Mouse (Mus musculus) kidney, postnatal 0 days (tissue): Measurements from ENCODE around the gene Aif1l. TPM values are rescaled to one million over a fixed set of nuclear protein-coding genes. Genes with fewer than 3 reads are reported as not detected.
A peak's percentile ranks its signal among the peaks of the same experiment; 100 is the strongest.

Experiments used
- ATAC-seq: fragments of 200-750 bp; cut with Nextera tagmentation; replicated peaks from 2 replicates; pipeline ENCODE4 v1.8.0; 2017; ENCODE audit warnings: low read depth, moderate number of reproducible peaks, moderate TSS enrichment, moderate library complexity; ENCODE audit not compliant: low FRiP score
- DNase-seq: peaks from one replicate; pipeline ENCODE4 v3.0.0-alpha.2; 2016; ENCODE audit warnings: low spot score
- H3K27ac ChIP-seq: fragments of 300-500 bp; sonication (generic); 2 replicates; pipeline ENCODE4 v1.5.1; 2014; ENCODE audit warnings: mild to moderate bottlenecking
- H3K27me3 ChIP-seq: fragments of 300-500 bp; sonication (generic); 2 replicates; pipeline ENCODE4 v1.6.1; 2014; ENCODE audit warnings: low read length, mixed read lengths; ENCODE audit not compliant: insufficient read depth
- H3K36me3 ChIP-seq: fragments of 300-500 bp; sonication (generic); 2 replicates; pipeline ENCODE4 v1.6.1; 2014; ENCODE audit warnings: low read length, mixed read lengths; ENCODE audit not compliant: insufficient read depth
- H3K4me1 ChIP-seq: fragments of 300-500 bp; sonication (generic); replicated peaks from 2 replicates; pipeline ENCODE4 v1.6.1; 2014; ENCODE audit warnings: antibody characterized with exemption, low read length, mixed read lengths; ENCODE audit not compliant: insufficient read depth
- H3K4me2 ChIP-seq: fragments of 300-500 bp; sonication (generic); 2 replicates; pipeline ENCODE4 v1.6.1; 2014; ENCODE audit warnings: mild to moderate bottlenecking, low read length, moderate library complexity, mixed read lengths
- H3K4me3 ChIP-seq: fragments of 300-500 bp; sonication (generic); replicated peaks from 2 replicates; pipeline ENCODE4 v1.5.1; 2014; ENCODE audit warnings: low read depth, low read length
- H3K9ac ChIP-seq: fragments of 300-500 bp; sonication (generic); 2 replicates; pipeline ENCODE4 v1.6.1; 2014; ENCODE audit warnings: low read depth, low read length
- H3K9me3 ChIP-seq: fragments of 300-500 bp; sonication (generic); replicated peaks from 2 replicates; pipeline ENCODE4 v1.6.1; 2016; ENCODE audit warnings: low read length, inconsistent platforms, mixed read lengths
- CTCF ChIP-seq: IDR thresholded peaks from 2 replicates; pipeline ENCODE4 v1.5.1; 2016; ENCODE audit warnings: antibody characterized with exemption, low read depth, mild to moderate bottlenecking, moderate library complexity
- WGBS: fragments of 180-500 bp; shearing (Covaris S2); extraction: QIAGEN DNeasy Blood & Tissue Kit; methylation state at CpG from one replicate; pipeline ENCODE4 v1.1.7; 2014; 5-methylcytosine and 5-hydroxymethylcytosine counted together
- polyA plus RNA-seq: library from polyadenylated mRNA; unstranded; fragments of >200 nt; fragmentation: Nextera tagmentation; extraction: Ambion mirVana; gene quantifications from 2 replicates; pipeline ENCODE4 v1.2.1, GENCODE M21; 2015

Gene Aif1l
- polyA plus RNA-seq, 1 experiment from 2014 or later = 129 TPM

GRCm38 (mm10) chr2:31964191-31964590 lies 14.3 kb downstream of the Aif1l start:
- Histone ChIP-seq H3K4me1 (peaks cover 21% of the 10 kb centered on the region; the same call in 1 of the 2 replicates), H3K9ac (no peak overlapping the region), H3K27ac (peak overlapping the region; percentile 89; the same call in 1 of the 2 replicates), H3K4me3 (no peak overlapping the region), H3K4me2 (no peak overlapping the region), H3K36me3 (0 out of 2 replicates have a peak, but pooled peaks cover 5% of the 10 kb centered on the region), H3K9me3 (no peaks in the 10 kb centered on the region), H3K27me3 (no peaks in the 10 kb centered on the region)
- DNase-seq (no peak), ATAC-seq (no peak)
- WGBS = 50% methylated on average over 3 of the region's 3 CpGs
- no peak for TF ChIP-seq CTCF

GRCm38 (mm10) chr2:31965110-31965509 lies 15.2 kb downstream of the Aif1l start:
- ATAC-seq = no peak
- Histone ChIP-seq H3K27ac (no peak overlapping the region), H3K9me3 (no peaks in the 10 kb centered on the region), H3K9ac (no peak overlapping the region), H3K27me3 (no peaks in the 10 kb centered on the region), H3K4me2 (no peak overlapping the region), H3K4me3 (no peak overlapping the region), H3K4me1 (peaks cover 16% of the 10 kb centered on the region; the same call in 1 of the 2 replicates), H3K36me3 (0 out of 2 replicates have a peak, but pooled peaks cover 11% of the 10 kb centered on the region)
- peak; percentile 67 for TF ChIP-seq CTCF
- no peak for DNase-seq

GRCm38 (mm10) chr2:31966801-31967200 lies 16.9 kb downstream of the Aif1l start:
- WGBS = 79% methylated on average over 8 of the region's 8 CpGs
- Histone ChIP-seq H3K27me3 (no peaks in the 10 kb centered on the region), H3K4me3 (no peak overlapping the region), H3K36me3 (peaks cover 17% of the 10 kb centered on the region; the same call in 1 of the 2 replicates), H3K4me2 (no peak overlapping the region), H3K9ac (no peak overlapping the region), H3K4me1 (no peaks in the 10 kb centered on the region; the same call in 1 of the 2 replicates), H3K9me3 (no peaks in the 10 kb centered on the region), H3K27ac (0 out of 2 replicates have a peak overlapping the region, but pooled peaks have one; percentile 19)
- DNase-seq (no peak), ATAC-seq (no peak)
- TF ChIP-seq CTCF = no peak

GRCm38 (mm10) chr2:31972589-31972988 lies 22.6 kb downstream of the Aif1l start:
- no peak overlapping the region for H3K9ac ChIP-seq
- H3K4me3 ChIP-seq = no peak overlapping the region
- DNase-seq (peak; percentile 39), ATAC-seq (peak; percentile 77)
- WGBS = 60% methylated on average over 4 of the region's 4 CpGs
- H3K36me3 ChIP-seq = peaks cover 28% of the 10 kb centered on the region; the same call in 1 of the 2 replicates
- peaks cover 5% of the 10 kb centered on the region for H3K4me1 ChIP-seq
- peak overlapping the region; percentile 81 for H3K27ac ChIP-seq
- H3K4me2 ChIP-seq = no peak overlapping the region
- H3K9me3 ChIP-seq = no peaks in the 10 kb centered on the region
- no peak for TF ChIP-seq CTCF
- no peaks in the 10 kb centered on the region for H3K27me3 ChIP-seq

- no peaks in the 10 kb centered on the region for H3K9me3 ChIP-seq
- no peaks in the 10 kb centered on the region for H3K27me3 ChIP-seq
- peaks cover 33% of the 10 kb centered on the region; the same call in 1 of the 2 replicates for H3K36me3 ChIP-seq
These were observed 24.3 kb downstream of the Aif1l start, which contains the start of gene Nup214 for GRCm38 (mm10) chr2:31974141-31974808. Gene Nup214, plus strand, starts transcription at chr2:31974436.

GRCm38 (mm10) chr2:31974809-31975371 lies 25.0 kb downstream of the Aif1l start:
- H3K27ac ChIP-seq = peak overlapping the region; percentile 82
- peaks cover 5% of the 10 kb centered on the region for H3K4me1 ChIP-seq
- 8% methylated on average over 13 of the region's 13 CpGs for WGBS
- no peaks in the 10 kb centered on the region for H3K9me3 ChIP-seq
- DNase-seq (no peak), ATAC-seq (no peak)
- H3K4me2 ChIP-seq = peak overlapping the region; percentile 71
- peak overlapping the region; percentile 79 for H3K4me3 ChIP-seq
- peak overlapping the region; percentile 88 for H3K9ac ChIP-seq
- H3K36me3 ChIP-seq = peaks cover 32% of the 10 kb centered on the region
- no peak for TF ChIP-seq CTCF
- no peaks in the 10 kb centered on the region for H3K27me3 ChIP-seq

More at GRCm38 (mm10) chr2:31974141-31974808, 24.3 kb downstream of the Aif1l start, which contains the start of gene Nup214:
- peak within 1 kb of the TSS; percentile 82 for H3K27ac ChIP-seq
- H3K9ac ChIP-seq = peak within 1 kb of the TSS; percentile 88
- peak within 1 kb of the TSS; percentile 79 for H3K4me3 ChIP-seq
- H3K4me2 ChIP-seq = peak within 1 kb of the TSS; percentile 86
- ATAC-seq (peak; percentile 97), DNase-seq (peak; percentile 98)
- 0% methylated on average over 60 of the region's 60 CpGs for WGBS
- TF ChIP-seq CTCF = no peak
- H3K4me1 ChIP-seq = peaks cover 5% of the 10 kb centered on the region
